Mouse (Mus musculus): ENCODE measurements around the gene Olfr1193. TPM values are rescaled to one million over a fixed set of nuclear protein-coding genes. Genes with fewer than 3 reads are reported as not detected.
"Not testable (repeated sequence)": the region's sequence is repeated elsewhere in the genome, so short reads cannot be mapped to it uniquely, and the experiment has no call there.

Gene Olfr1193
- total RNA-seq (2014; rRNA removed) (not detected in 2 replicates), polyA plus RNA-seq (2015; fragmentation: Nextera tagmentation; extraction: Ambion mirVana) (not detected in 2 replicates)

GRCm38 (mm10) chr2:88675328-88675727 is at the start of gene Olfr1193:
TSS of gene Olfr1193 (plus strand) at chr2:88675628.
- not testable (repeated sequence) for H3K4me2 ChIP-seq (ENCODE audit: low read depth, low read length); H3K27me3 ChIP-seq (ENCODE audit: insufficient read depth, low read length); ATAC-seq; H3K9me3 ChIP-seq (ENCODE audit: low read length); H3K36me3 ChIP-seq (ENCODE audit: insufficient read depth, low read length); DNase-seq (ENCODE audit: low spot score); H3K4me1 ChIP-seq (ENCODE audit: insufficient read depth, low read length); H3K27ac ChIP-seq; H3K4me3 ChIP-seq (ENCODE audit: low read length); H3K9ac ChIP-seq (replicated peaks; ENCODE audit: low read length)

GRCm38 (mm10) chr2:88640242-88640641 is 35.2 kb upstream of the Olfr1193 start, which contains the start of gene Olfr1191-ps1:
TSS of gene Olfr1191-ps1 (plus strand) at chr2:88640542.
- not testable (repeated sequence) for H3K4me2 ChIP-seq (ENCODE audit: low read depth, low read length); H3K9me3 ChIP-seq (ENCODE audit: low read length); H3K36me3 ChIP-seq (ENCODE audit: insufficient read depth, low read length); H3K27me3 ChIP-seq (ENCODE audit: insufficient read depth, low read length); H3K4me1 ChIP-seq (ENCODE audit: insufficient read depth, low read length); H3K4me3 ChIP-seq (ENCODE audit: low read length); ATAC-seq; DNase-seq (ENCODE audit: low spot score); H3K9ac ChIP-seq (replicated peaks; ENCODE audit: low read length); H3K27ac ChIP-seq
- WGBS, result 94% methylated on average over 1 of the region's 1 CpGs

GRCm38 (mm10) chr2:88648209-88648608 is 27.2 kb upstream of the Olfr1193 start, which contains the start of gene Olfr1192-ps1:
TSS of gene Olfr1192-ps1 (plus strand) at chr2:88648509.
- DNase-seq (ENCODE audit: low spot score) (no peak), ATAC-seq (no peak)
- H3K9ac ChIP-seq (replicated peaks; ENCODE audit: low read length), result no peak within 1 kb of the TSS
- no peak within 1 kb of the TSS for H3K27ac ChIP-seq
- no peaks in the 10 kb centered on the region for H3K4me1 ChIP-seq (ENCODE audit: insufficient read depth, low read length)
- no peaks in the 10 kb centered on the region for H3K36me3 ChIP-seq (ENCODE audit: insufficient read depth, low read length)
- no peak within 1 kb of the TSS for H3K4me3 ChIP-seq (ENCODE audit: low read length)
- H3K9me3 ChIP-seq (ENCODE audit: low read length), result no peaks in the 10 kb centered on the region
- TF ChIP-seq CTCF (IDR thresholded peaks at IDR 0.05; ENCODE audit: low read depth), result no peak
- 70% methylated on average over 1 of the region's 1 CpGs for WGBS
- H3K27me3 ChIP-seq (ENCODE audit: insufficient read depth, low read length), result no peaks in the 10 kb centered on the region
- H3K4me2 ChIP-seq (ENCODE audit: low read depth, low read length), result no peak within 1 kb of the TSS

GRCm38 (mm10) chr2:88689087-88689486 is 13.7 kb downstream of the Olfr1193 start, which contains the start of gene Olfr1195:
TSS of gene Olfr1195 (minus strand) at chr2:88689187.
- Histone ChIP-seq H3K4me2 (ENCODE audit: low read depth, low read length) (no peak within 1 kb of the TSS), H3K9me3 (ENCODE audit: low read length) (no peaks in the 10 kb centered on the region), H3K4me3 (ENCODE audit: low read length) (no peak within 1 kb of the TSS), H3K9ac (replicated peaks; ENCODE audit: low read length) (no peak within 1 kb of the TSS), H3K4me1 (ENCODE audit: insufficient read depth, low read length) (no peaks in the 10 kb centered on the region), H3K27ac (no peak within 1 kb of the TSS), H3K36me3 (ENCODE audit: insufficient read depth, low read length) (no peaks in the 10 kb centered on the region), H3K27me3 (ENCODE audit: insufficient read depth, low read length) (no peaks in the 10 kb centered on the region)
- DNase-seq (ENCODE audit: low spot score) (no peak), ATAC-seq (no peak)
- no peak for TF ChIP-seq CTCF (IDR thresholded peaks at IDR 0.05; ENCODE audit: low read depth)

GRCm38 (mm10) chr2:88704497-88704896 is 29.1 kb downstream of the Olfr1193 start, which contains the start of gene Olfr1196:
TSS of gene Olfr1196 (minus strand) at chr2:88704597.
- Histone ChIP-seq H3K27me3 (ENCODE audit: insufficient read depth, low read length) (no peaks in the 10 kb centered on the region), H3K4me1 (ENCODE audit: insufficient read depth, low read length) (no peaks in the 10 kb centered on the region), H3K36me3 (ENCODE audit: insufficient read depth, low read length) (no peaks in the 10 kb centered on the region), H3K9me3 (ENCODE audit: low read length) (no peaks in the 10 kb centered on the region), H3K27ac (no peak within 1 kb of the TSS), H3K4me2 (ENCODE audit: low read depth, low read length) (no peak within 1 kb of the TSS), H3K4me3 (ENCODE audit: low read length) (no peak within 1 kb of the TSS), H3K9ac (replicated peaks; ENCODE audit: low read length) (no peak within 1 kb of the TSS)
- WGBS, result 83% methylated on average over 2 of the region's 2 CpGs
- DNase-seq (ENCODE audit: low spot score) (no peak), ATAC-seq (no peak)
- no peak for TF ChIP-seq CTCF (IDR thresholded peaks at IDR 0.05; ENCODE audit: low read depth)

Other genes with a start within 250 kb of the Olfr1193 start
- not detected in 2 replicates for gene Olfr1181, start 249.5 kb upstream of the Olfr1193 start, total RNA-seq (2014; rRNA removed)
- gene Olfr1181, start 249.5 kb upstream of the Olfr1193 start, polyA plus RNA-seq (2015; fragmentation: Nextera tagmentation; extraction: Ambion mirVana), result not detected in 2 replicates
- gene Gm13757, start 226.5 kb upstream of the Olfr1193 start, total RNA-seq (2014; rRNA removed), result not detected in 2 replicates
- not detected in 2 replicates for gene Gm13757, start 226.5 kb upstream of the Olfr1193 start, polyA plus RNA-seq (2015; fragmentation: Nextera tagmentation; extraction: Ambion mirVana)
- not detected in 2 replicates for gene Olfr1183, start 220.8 kb upstream of the Olfr1193 start, total RNA-seq (2014; rRNA removed)
- not detected in 2 replicates for gene Olfr1183, start 220.8 kb upstream of the Olfr1193 start, polyA plus RNA-seq (2015; fragmentation: Nextera tagmentation; extraction: Ambion mirVana)
- gene Olfr1184, start 192.0 kb upstream of the Olfr1193 start, total RNA-seq (2014; rRNA removed), result not detected in 2 replicates
- gene Olfr1184, start 192.0 kb upstream of the Olfr1193 start, polyA plus RNA-seq (2015; fragmentation: Nextera tagmentation; extraction: Ambion mirVana), result not detected in 2 replicates
- not detected in 2 replicates for gene Olfr1185-ps1, start 182.3 kb upstream of the Olfr1193 start, total RNA-seq (2014; rRNA removed)
- not detected in 2 replicates for gene Olfr1185-ps1, start 182.3 kb upstream of the Olfr1193 start, polyA plus RNA-seq (2015; fragmentation: Nextera tagmentation; extraction: Ambion mirVana)
- gene Olfr1186, start 157.1 kb upstream of the Olfr1193 start, total RNA-seq (2014; rRNA removed), result not detected in 2 replicates
- not detected in 2 replicates for gene Olfr1186, start 157.1 kb upstream of the Olfr1193 start, polyA plus RNA-seq (2015; fragmentation: Nextera tagmentation; extraction: Ambion mirVana)
- gene Olfr1188, start 118.7 kb upstream of the Olfr1193 start, total RNA-seq (2014; rRNA removed), result not detected in 2 replicates
- not detected in 2 replicates for gene Olfr1188, start 118.7 kb upstream of the Olfr1193 start, polyA plus RNA-seq (2015; fragmentation: Nextera tagmentation; extraction: Ambion mirVana)
- gene Olfr1189, start 89.2 kb upstream of the Olfr1193 start, total RNA-seq (2014; rRNA removed), result not detected in 2 replicates
- gene Olfr1189, start 89.2 kb upstream of the Olfr1193 start, polyA plus RNA-seq (2015; fragmentation: Nextera tagmentation; extraction: Ambion mirVana), result not detected in 2 replicates
- gene Olfr1191-ps1, start 35.1 kb upstream of the Olfr1193 start, total RNA-seq (2014; rRNA removed), result not detected in 2 replicates
- not detected in 2 replicates for gene Olfr1191-ps1, start 35.1 kb upstream of the Olfr1193 start, polyA plus RNA-seq (2015; fragmentation: Nextera tagmentation; extraction: Ambion mirVana)
- not detected in 2 replicates for gene Olfr1192-ps1, start 27.1 kb upstream of the Olfr1193 start, total RNA-seq (2014; rRNA removed)
- gene Olfr1192-ps1, start 27.1 kb upstream of the Olfr1193 start, polyA plus RNA-seq (2015; fragmentation: Nextera tagmentation; extraction: Ambion mirVana), result not detected in 2 replicates
- gene Olfr1195, start 13.6 kb downstream of the Olfr1193 start, total RNA-seq (2014; rRNA removed), result not detected in 2 replicates
- gene Olfr1195, start 13.6 kb downstream of the Olfr1193 start, polyA plus RNA-seq (2015; fragmentation: Nextera tagmentation; extraction: Ambion mirVana), result not detected in 2 replicates
- gene Olfr1196, start 29.0 kb downstream of the Olfr1193 start, total RNA-seq (2014; rRNA removed), result not detected in 2 replicates
- gene Olfr1196, start 29.0 kb downstream of the Olfr1193 start, polyA plus RNA-seq (2015; fragmentation: Nextera tagmentation; extraction: Ambion mirVana), result not detected in 2 replicates
- not detected in 2 replicates for gene Olfr1197, start 56.7 kb downstream of the Olfr1193 start, total RNA-seq (2014; rRNA removed)
- not detected in 2 replicates for gene Olfr1197, start 56.7 kb downstream of the Olfr1193 start, polyA plus RNA-seq (2015; fragmentation: Nextera tagmentation; extraction: Ambion mirVana)
- not detected in 2 replicates for gene Olfr1198, start 75.7 kb downstream of the Olfr1193 start, total RNA-seq (2014; rRNA removed)
- not detected in 2 replicates for gene Olfr1198, start 75.7 kb downstream of the Olfr1193 start, polyA plus RNA-seq (2015; fragmentation: Nextera tagmentation; extraction: Ambion mirVana)
- not detected in 2 replicates for gene Olfr1199, start 84.8 kb downstream of the Olfr1193 start, total RNA-seq (2014; rRNA removed)
- gene Olfr1199, start 84.8 kb downstream of the Olfr1193 start, polyA plus RNA-seq (2015; fragmentation: Nextera tagmentation; extraction: Ambion mirVana), result not detected in 2 replicates
- gene Olfr1200, start 94.9 kb downstream of the Olfr1193 start, total RNA-seq (2014; rRNA removed), result not detected in 2 replicates
- not detected in 2 replicates for gene Olfr1200, start 94.9 kb downstream of the Olfr1193 start, polyA plus RNA-seq (2015; fragmentation: Nextera tagmentation; extraction: Ambion mirVana)
- gene Olfr1201, start 117.4 kb downstream of the Olfr1193 start, total RNA-seq (2014; rRNA removed), result not detected in 2 replicates
- gene Olfr1201, start 117.4 kb downstream of the Olfr1193 start, polyA plus RNA-seq (2015; fragmentation: Nextera tagmentation; extraction: Ambion mirVana), result not detected in 2 replicates
- gene Olfr1202, start 138.9 kb downstream of the Olfr1193 start, total RNA-seq (2014; rRNA removed), result not detected in 2 replicates
- not detected in 2 replicates for gene Olfr1202, start 138.9 kb downstream of the Olfr1193 start, polyA plus RNA-seq (2015; fragmentation: Nextera tagmentation; extraction: Ambion mirVana)
- gene Olfr1205, start 154.1 kb downstream of the Olfr1193 start, total RNA-seq (2014; rRNA removed), result not detected in 2 replicates
- not detected in 2 replicates for gene Olfr1205, start 154.1 kb downstream of the Olfr1193 start, polyA plus RNA-seq (2015; fragmentation: Nextera tagmentation; extraction: Ambion mirVana)
- gene Olfr1204, start 173.7 kb downstream of the Olfr1193 start, total RNA-seq (2014; rRNA removed), result not detected in 2 replicates
- not detected in 2 replicates for gene Olfr1204, start 173.7 kb downstream of the Olfr1193 start, polyA plus RNA-seq (2015; fragmentation: Nextera tagmentation; extraction: Ambion mirVana)
- gene Olfr1206, start 187.6 kb downstream of the Olfr1193 start, total RNA-seq (2014; rRNA removed), result not detected in 2 replicates
- gene Olfr1206, start 187.6 kb downstream of the Olfr1193 start, polyA plus RNA-seq (2015; fragmentation: Nextera tagmentation; extraction: Ambion mirVana), result not detected in 2 replicates
- not detected in 2 replicates for gene Olfr1208, start 226.7 kb downstream of the Olfr1193 start, total RNA-seq (2014; rRNA removed)
- not detected in 2 replicates for gene Olfr1208, start 226.7 kb downstream of the Olfr1193 start, polyA plus RNA-seq (2015; fragmentation: Nextera tagmentation; extraction: Ambion mirVana)
- gene Olfr1209, start 239.5 kb downstream of the Olfr1193 start, total RNA-seq (2014; rRNA removed), result not detected in 2 replicates
- gene Olfr1209, start 239.5 kb downstream of the Olfr1193 start, polyA plus RNA-seq (2015; fragmentation: Nextera tagmentation; extraction: Ambion mirVana), result not detected in 2 replicates

All from hindbrain, postnatal 0 days (tissue).